Mouse (Mus musculus): ENCODE results near the gene Dock2. TPM values are rescaled to one million over a fixed set of nuclear protein-coding genes. Genes with fewer than 3 reads are reported as not detected.

Gene Dock2
- polyA plus RNA-seq, 1 experiment = 0.56 TPM

GRCm38 (mm10) chr11:34516971-34517370, 266.7 kb downstream of the Dock2 start:
- Histone ChIP-seq H3K4me3 (ENCODE audit: insufficient read depth, low read length) (no peak overlapping the region), H3K27ac (ENCODE audit: insufficient read depth, low read length) (no peak overlapping the region), H3K4me1 (ENCODE audit: control insufficient read depth, insufficient read depth, low read length) (no peaks in the 10 kb centered on the region)
- no peak for TF ChIP-seq CTCF (IDR thresholded peaks at IDR 0.05; ENCODE audit: borderline replicate concordance, insufficient read depth, low read length)
- TF ChIP-seq POLR2A (IDR thresholded peaks at IDR 0.05; ENCODE audit: low read depth, low read length) = no peak

- no peak overlapping the region for H3K4me3 ChIP-seq (ENCODE audit: insufficient read depth, low read length)
- TF ChIP-seq POLR2A (IDR thresholded peaks at IDR 0.05; ENCODE audit: low read depth, low read length) (no peak), CTCF (IDR thresholded peaks at IDR 0.05; ENCODE audit: borderline replicate concordance, insufficient read depth, low read length) (no peak)
- no peak overlapping the region for H3K27ac ChIP-seq (ENCODE audit: insufficient read depth, low read length)
- no peaks in the 10 kb centered on the region for H3K4me1 ChIP-seq (ENCODE audit: control insufficient read depth, insufficient read depth, low read length)
Observed at GRCm38 (mm10) chr11:34515301-34515700, 268.4 kb downstream of the Dock2 start.

- H3K4me1 ChIP-seq (ENCODE audit: control insufficient read depth, insufficient read depth, low read length) = no peaks in the 10 kb centered on the region
- TF ChIP-seq POLR2A (IDR thresholded peaks at IDR 0.05; ENCODE audit: low read depth, low read length) (no peak), CTCF (IDR thresholded peaks at IDR 0.05; ENCODE audit: borderline replicate concordance, insufficient read depth, low read length) (no peak)
- no peak overlapping the region for H3K27ac ChIP-seq (ENCODE audit: insufficient read depth, low read length)
- H3K4me3 ChIP-seq (ENCODE audit: insufficient read depth, low read length) = no peak overlapping the region
Observed at GRCm38 (mm10) chr11:34506390-34506789, 277.3 kb downstream of the Dock2 start.

DNA sequence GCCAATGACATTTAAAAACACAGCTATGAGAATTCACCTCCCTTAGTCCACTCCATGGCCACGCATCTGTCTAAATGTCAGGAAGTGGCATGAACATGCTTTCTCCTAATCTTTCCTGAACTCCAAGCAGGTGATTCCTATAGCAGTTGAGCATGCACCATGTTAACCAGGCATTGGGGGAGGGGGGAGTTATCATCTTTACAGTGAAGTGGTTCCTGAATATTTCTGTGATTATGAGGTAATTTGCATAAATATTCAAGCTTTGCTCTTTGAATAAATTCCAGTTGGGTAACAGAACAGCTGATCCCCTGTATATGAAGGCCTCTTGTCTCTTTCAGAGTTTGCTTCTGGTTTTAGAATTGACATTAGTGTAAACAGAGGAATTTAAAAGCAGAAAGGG, 284.0 kb downstream of the Dock2 start:
- Histone ChIP-seq H3K27ac (ENCODE audit: insufficient read depth, low read length) (no peak overlapping the region), H3K4me3 (ENCODE audit: insufficient read depth, low read length) (no peak overlapping the region), H3K4me1 (ENCODE audit: control insufficient read depth, insufficient read depth, low read length) (no peaks in the 10 kb centered on the region)
- no peak for TF ChIP-seq POLR2A (IDR thresholded peaks at IDR 0.05; ENCODE audit: low read depth, low read length)
- TF ChIP-seq CTCF (IDR thresholded peaks at IDR 0.05; ENCODE audit: borderline replicate concordance, insufficient read depth, low read length) = no peak

- Histone ChIP-seq H3K27ac (ENCODE audit: insufficient read depth, low read length) (no peak overlapping the region), H3K4me1 (ENCODE audit: control insufficient read depth, insufficient read depth, low read length) (no peaks in the 10 kb centered on the region), H3K4me3 (ENCODE audit: insufficient read depth, low read length) (no peak overlapping the region)
- TF ChIP-seq POLR2A (IDR thresholded peaks at IDR 0.05; ENCODE audit: low read depth, low read length) (no peak), CTCF (IDR thresholded peaks at IDR 0.05; ENCODE audit: borderline replicate concordance, insufficient read depth, low read length) (no peak)
Observed at GRCm38 (mm10) chr11:34494682-34495081, 289.0 kb downstream of the Dock2 start.

DNA sequence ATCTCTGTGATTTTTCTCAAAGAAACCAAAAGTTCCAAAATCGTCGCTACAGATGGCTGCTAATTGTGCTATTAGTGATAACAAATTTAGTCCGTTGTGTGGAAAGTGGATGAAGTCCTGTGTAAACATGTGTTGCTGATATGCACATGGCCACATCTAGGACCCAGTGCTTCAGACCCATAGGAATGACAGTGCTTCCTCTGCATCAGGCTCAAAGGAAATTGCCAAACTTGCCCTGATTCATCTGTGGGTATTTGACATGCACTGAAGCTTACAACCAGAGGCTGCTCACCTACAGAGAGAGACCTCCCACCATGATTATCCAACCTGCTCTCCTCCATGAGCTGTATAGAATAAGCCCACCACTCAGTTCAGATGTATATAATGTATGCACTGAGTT, 290.7 kb downstream of the Dock2 start:
- TF ChIP-seq POLR2A (IDR thresholded peaks at IDR 0.05; ENCODE audit: low read depth, low read length) (no peak), CTCF (IDR thresholded peaks at IDR 0.05; ENCODE audit: borderline replicate concordance, insufficient read depth, low read length) (no peak)
- Histone ChIP-seq H3K27ac (ENCODE audit: insufficient read depth, low read length) (no peak overlapping the region), H3K4me3 (ENCODE audit: insufficient read depth, low read length) (no peak overlapping the region), H3K4me1 (ENCODE audit: control insufficient read depth, insufficient read depth, low read length) (no peaks in the 10 kb centered on the region)

DNA sequence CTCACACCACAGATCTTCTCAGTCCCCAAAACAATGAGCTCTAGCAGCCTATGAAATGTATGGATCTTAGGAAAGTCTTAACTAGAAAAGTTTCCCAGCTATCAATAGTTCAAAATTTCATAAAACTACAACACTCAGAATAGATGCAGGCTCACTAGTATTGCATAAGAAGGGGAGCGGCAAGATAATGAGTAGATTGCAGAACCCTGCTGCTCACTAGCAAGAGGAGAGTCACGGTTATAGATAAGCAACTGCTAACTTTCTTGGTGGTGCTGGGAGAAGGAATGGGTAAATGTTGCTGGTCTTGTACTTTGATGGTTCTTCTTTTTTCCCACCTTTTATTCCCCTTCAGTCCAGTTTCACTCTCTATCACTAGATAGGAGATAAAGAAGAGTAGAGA, 291.5 kb downstream of the Dock2 start:
- Histone ChIP-seq H3K27ac (ENCODE audit: insufficient read depth, low read length) (no peak overlapping the region), H3K4me3 (ENCODE audit: insufficient read depth, low read length) (no peak overlapping the region), H3K4me1 (ENCODE audit: control insufficient read depth, insufficient read depth, low read length) (no peaks in the 10 kb centered on the region)
- TF ChIP-seq CTCF (IDR thresholded peaks at IDR 0.05; ENCODE audit: borderline replicate concordance, insufficient read depth, low read length) (no peak), POLR2A (IDR thresholded peaks at IDR 0.05; ENCODE audit: low read depth, low read length) (no peak)

DNA sequence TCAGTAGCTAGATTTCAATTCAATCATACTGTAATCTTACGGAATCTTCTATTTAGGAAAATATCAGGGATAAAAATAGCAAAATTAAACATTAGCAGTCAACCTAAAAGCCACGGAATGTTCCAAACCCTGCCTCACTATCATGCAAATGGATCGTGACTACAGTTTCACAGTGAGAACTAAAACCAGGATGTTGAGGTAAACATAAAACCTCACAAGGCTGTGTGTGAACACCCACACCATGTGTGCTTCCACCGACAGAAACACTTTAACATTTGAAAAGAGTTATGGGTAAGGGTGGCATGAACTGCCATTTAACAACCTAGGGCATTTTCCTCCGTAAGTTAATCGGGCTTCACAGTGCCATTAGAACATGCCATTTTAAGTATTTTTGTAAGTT, 294.1 kb downstream of the Dock2 start:
- TF ChIP-seq POLR2A (IDR thresholded peaks at IDR 0.05; ENCODE audit: low read depth, low read length) (no peak), CTCF (IDR thresholded peaks at IDR 0.05; ENCODE audit: borderline replicate concordance, insufficient read depth, low read length) (no peak)
- no peak overlapping the region for H3K4me3 ChIP-seq (ENCODE audit: insufficient read depth, low read length)
- H3K4me1 ChIP-seq (ENCODE audit: control insufficient read depth, insufficient read depth, low read length) = no peaks in the 10 kb centered on the region
- H3K27ac ChIP-seq (ENCODE audit: insufficient read depth, low read length) = no peak overlapping the region

DNA sequence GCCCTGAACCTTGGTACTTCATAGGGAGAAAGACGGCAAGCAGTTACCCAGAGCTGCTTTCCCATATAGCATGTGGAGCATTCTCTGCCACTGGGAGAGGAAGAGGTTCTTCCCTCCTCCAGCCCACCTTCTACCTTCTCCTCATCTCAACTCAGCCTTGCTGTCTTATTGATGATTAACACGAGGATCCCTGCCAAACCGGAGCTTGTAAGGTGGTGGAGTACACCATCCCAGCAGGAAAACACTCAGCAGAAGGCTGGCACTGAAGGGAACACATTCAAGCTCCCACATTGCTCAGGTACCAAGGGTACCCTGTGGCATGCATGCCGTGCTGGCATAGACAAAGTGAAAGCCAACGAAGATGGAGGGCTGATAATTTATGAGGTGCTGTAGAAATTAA, 304.4 kb downstream of the Dock2 start:
- TF ChIP-seq POLR2A (IDR thresholded peaks at IDR 0.05; ENCODE audit: low read depth, low read length) (no peak), CTCF (IDR thresholded peaks at IDR 0.05; ENCODE audit: borderline replicate concordance, insufficient read depth, low read length) (no peak)

DNA sequence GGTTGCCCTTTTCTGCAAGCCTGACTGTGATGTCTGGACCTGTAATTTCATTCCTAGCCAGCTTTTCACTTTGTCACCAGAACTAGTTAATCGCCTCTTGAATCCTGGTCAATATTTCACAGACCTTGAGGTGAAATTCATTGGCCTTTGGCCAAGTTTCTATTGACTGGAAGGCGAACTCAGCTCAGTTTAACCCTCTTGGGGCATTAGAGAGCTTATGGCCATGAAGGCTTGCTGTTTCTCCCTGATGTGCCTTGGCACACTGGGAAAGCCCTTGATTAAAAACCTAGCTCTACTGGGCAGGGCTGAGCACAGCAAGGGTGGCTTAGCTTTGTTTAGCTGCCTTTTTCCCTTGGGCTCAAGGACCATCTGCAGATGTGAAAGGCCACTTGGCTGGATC, 313.9 kb downstream of the Dock2 start:
- no peak for TF ChIP-seq POLR2A (IDR thresholded peaks at IDR 0.05; ENCODE audit: low read depth, low read length)
- TF ChIP-seq CTCF (IDR thresholded peaks at IDR 0.05; ENCODE audit: borderline replicate concordance, insufficient read depth, low read length) = no peak
- Histone ChIP-seq H3K4me3 (ENCODE audit: insufficient read depth, low read length) (no peak overlapping the region), H3K4me1 (ENCODE audit: control insufficient read depth, insufficient read depth, low read length) (no peaks in the 10 kb centered on the region), H3K27ac (ENCODE audit: insufficient read depth, low read length) (no peak overlapping the region)

More for the DNA sequence above, 304.4 kb downstream of the Dock2 start:
- no peak overlapping the region for H3K27ac ChIP-seq (ENCODE audit: insufficient read depth, low read length)
- H3K4me1 ChIP-seq (ENCODE audit: control insufficient read depth, insufficient read depth, low read length) = no peaks in the 10 kb centered on the region
- H3K4me3 ChIP-seq (ENCODE audit: insufficient read depth, low read length) = no peak overlapping the region

DNA sequence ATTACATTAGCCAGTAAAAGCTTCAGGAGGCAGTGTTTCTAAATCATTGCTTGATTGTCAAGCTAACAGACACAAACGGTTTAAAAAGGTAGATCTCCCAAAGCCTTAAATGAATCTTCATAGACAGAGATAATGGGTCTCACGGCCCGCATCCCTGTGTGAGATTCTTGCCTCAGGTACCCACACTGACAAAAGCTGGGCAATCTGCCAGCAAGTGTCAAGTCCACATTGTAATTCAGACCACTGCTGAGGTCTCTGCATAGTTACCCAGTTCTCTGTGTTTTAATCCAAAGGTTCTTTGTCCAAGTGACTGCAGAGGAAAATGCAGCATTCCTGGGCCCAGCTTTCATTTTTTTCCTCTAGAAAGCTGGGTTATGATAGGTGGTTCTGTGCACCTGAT, 315.1 kb downstream of the Dock2 start:
- Histone ChIP-seq H3K4me3 (ENCODE audit: insufficient read depth, low read length) (no peak overlapping the region), H3K4me1 (ENCODE audit: control insufficient read depth, insufficient read depth, low read length) (no peaks in the 10 kb centered on the region), H3K27ac (ENCODE audit: insufficient read depth, low read length) (no peak overlapping the region)
- TF ChIP-seq POLR2A (IDR thresholded peaks at IDR 0.05; ENCODE audit: low read depth, low read length) (no peak), CTCF (IDR thresholded peaks at IDR 0.05; ENCODE audit: borderline replicate concordance, insufficient read depth, low read length) (no peak)

Measured in embryonic fibroblast, embryonic 13.5 days (primary cell).